In the genomic region with DNA sequence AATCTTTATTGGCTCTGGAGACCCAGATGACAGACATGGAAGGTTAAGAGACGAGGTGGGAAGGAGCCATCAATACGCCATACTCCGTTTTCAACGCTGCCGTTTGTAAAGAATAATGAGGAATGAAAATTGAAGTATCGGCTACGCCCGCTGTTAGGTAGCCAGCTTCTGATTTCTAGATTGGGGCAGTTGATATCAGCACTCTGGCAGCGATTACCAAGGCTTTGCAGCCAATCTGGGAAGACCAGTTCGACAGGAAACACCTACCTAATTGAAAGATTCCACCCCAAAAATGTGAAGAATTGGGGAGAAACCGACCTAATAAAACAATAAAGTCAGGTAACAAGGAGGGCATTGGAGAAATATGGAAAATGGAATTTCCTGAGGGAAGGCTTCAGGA, we compare ENCODE assay signal across 16 mouse cellular contexts. TPM values are rescaled to one million over a fixed set of nuclear protein-coding genes. Genes with fewer than 3 reads are reported as not detected.
DNase-seq lines count a peak whose midpoint lies in the region; ATAC-seq lines count a peak whose summit lies in the region.
"Had no signal": no experiment of that assay in that cellular context is flagged by ENCODE, and none has a peak within 500 bp of the region (broad histone marks: within the 10 kb centered on the region; RNA-seq: fewer than 3 reads in every experiment).

No protein-coding gene starts in this region.

- H3K4me2 ChIP-seq in kidney, embryonic 16.5 days (replicated peaks; ENCODE audit: low read depth, low read length), result 0 out of 2 replicates have a peak overlapping the region, but pooled peaks have one; percentile 18
- H3K4me2 ChIP-seq: forebrain, embryonic 15.5 days; midbrain, embryonic 13.5 days; neural tube, embryonic 13.5 days had no signal

- H3K4me1 ChIP-seq in kidney, embryonic 16.5 days (ENCODE audit: insufficient read depth, low read length), result no peaks in the 10 kb centered on the region
- H3K4me1 ChIP-seq in limb, embryonic 10.5 days, result peaks cover 8% of the 10 kb centered on the region

- H3K27me3 ChIP-seq in kidney, embryonic 16.5 days (ENCODE audit: insufficient read depth, low read length), result no peaks in the 10 kb centered on the region
- H3K27me3 ChIP-seq in limb, embryonic 10.5 days (ENCODE audit: low read depth, poor library complexity, severe bottlenecking), result no peaks in the 10 kb centered on the region
- H3K27me3 ChIP-seq: forebrain, embryonic 15.5 days; midbrain, embryonic 13.5 days; neural tube, embryonic 13.5 days had no signal

- WGBS in kidney, embryonic 16.5 days, result 74% methylated on average over 11 of the region's 11 CpGs
- 84% methylated on average over 11 of the region's 11 CpGs for WGBS in limb, embryonic 10.5 days

- no peaks in the 10 kb centered on the region for H3K9me3 ChIP-seq in kidney, embryonic 16.5 days (ENCODE audit: low read length)
- H3K9me3 ChIP-seq in limb, embryonic 10.5 days (replicated peaks), result no peaks in the 10 kb centered on the region
- H3K9me3 ChIP-seq: forebrain, embryonic 15.5 days; midbrain, embryonic 13.5 days; neural tube, embryonic 13.5 days had no signal

- H3K9ac ChIP-seq in kidney, embryonic 16.5 days (replicated peaks; ENCODE audit: low read length), result no peak overlapping the region
- H3K9ac ChIP-seq: forebrain, embryonic 15.5 days; midbrain, embryonic 13.5 days; neural tube, embryonic 13.5 days had no signal

- H3K36me3 ChIP-seq in kidney, embryonic 16.5 days (ENCODE audit: insufficient read depth, low read length), result no peaks in the 10 kb centered on the region
- H3K36me3 ChIP-seq in limb, embryonic 10.5 days, result no peaks in the 10 kb centered on the region
- H3K36me3 ChIP-seq: forebrain, embryonic 15.5 days; midbrain, embryonic 13.5 days; neural tube, embryonic 13.5 days had no signal

- ATAC-seq in kidney, embryonic 16.5 days (ENCODE audit: low FRiP score, low TSS enrichment), result no peak
- no peak for ATAC-seq in megakaryocyte, adult 5-6 weeks (ENCODE audit: poor library complexity, severe bottlenecking)
- ATAC-seq: forebrain, embryonic 15.5 days; midbrain, embryonic 13.5 days had no signal

- peak overlapping the region; percentile 84 for H3K27ac ChIP-seq in kidney, embryonic 16.5 days (ENCODE audit: low read length)
- peak overlapping the region; percentile 9; the same call in 1 of the 2 replicates for H3K27ac ChIP-seq in limb, embryonic 10.5 days
- H3K27ac ChIP-seq: forebrain, embryonic 15.5 days; midbrain, embryonic 13.5 days; neural tube, embryonic 13.5 days had no signal

- peak overlapping the region; percentile 11 for H3K4me3 ChIP-seq in kidney, embryonic 16.5 days (ENCODE audit: low read length)
- H3K4me3 ChIP-seq in limb, embryonic 10.5 days, result no peak overlapping the region
- H3K4me3 ChIP-seq: erythroblast, embryonic 14.5 days; forebrain, embryonic 15.5 days; midbrain, embryonic 13.5 days; neural tube, embryonic 13.5 days had no signal

- DNase-seq in kidney, adult 9 months, result no peak
- DNase-seq in urinary bladder, postnatal 14 days (ENCODE audit: low spot score), result peak; percentile 65
- no peak for DNase-seq in urinary bladder, adult 2 months (ENCODE audit: low spot score)
- DNase-seq in limb, embryonic 10.5 days (ENCODE audit: low spot score), result no peak
- DNase-seq in embryo, embryonic 11 days, result no peak
- DNase-seq: cerebellum, adult 18-20 months; cerebellum, postnatal 25 days; gastrocnemius, postnatal 25 days; liver; thymus, adult 2 months had no signal

RNA-seq across cellular contexts. Expression of gene Ppp2r3a, which starts 38.2 kb away (rescaled TPM):
- 15.7 and 18.8 TPM in 2 replicates for polyA plus RNA-seq in kidney, embryonic 16.5 days (2015; fragmentation: Nextera tagmentation; extraction: Ambion mirVana)
- polyA plus RNA-seq in urinary bladder, adult 2 months (2012; rRNA removed), result 18.9 and 23.8 TPM in 2 replicates
- 7.1 and 10.3 TPM in 2 replicates for polyA plus RNA-seq in limb, embryonic 10.5 days (2016; fragmentation: Nextera tagmentation; extraction: Ambion mirVana)
- total RNA-seq in megakaryocyte, adult 5-6 weeks (2015), result 5.6 and 7.3 TPM in 2 replicates
- total RNA-seq in megakaryocyte, adult 5-6 weeks (2017), result 3.5 and 10.9 TPM in 2 replicates
